Mouse (Mus musculus) granulocyte monocyte progenitor cell, adult 5-6 weeks (primary cell): Measurements from ENCODE around the gene Cpne4. TPM values are rescaled to one million over a fixed set of nuclear protein-coding genes. Genes with fewer than 3 reads are reported as not detected.
A peak's percentile ranks its signal among the peaks of the same experiment; 100 is the strongest.

Experiments used
- ATAC-seq: replicated peaks from 2 replicates; pipeline ENCODE4 v1.8.0; 2016; ENCODE audit warnings: mild to moderate bottlenecking, moderate TSS enrichment, inconsistent platforms; ENCODE audit not compliant: poor library complexity, severe bottlenecking
- total RNA-seq, 2 experiments: library from RNA; stranded (forward) in 1 of 2; stranded (reverse) in 1 of 2; fragments of 200-712, 200-1000 nt in 1 of 2; fragments of >200 nt in 1 of 2; fragmentation: Nextera tagmentation in 1 of 2; gene quantifications; 2 replicates each; pipeline ENCODE4 v1.2.3; 2014 to 2017

Gene Cpne4
- total RNA-seq, 2 experiments from 2014 or later, result not detected

DNA sequence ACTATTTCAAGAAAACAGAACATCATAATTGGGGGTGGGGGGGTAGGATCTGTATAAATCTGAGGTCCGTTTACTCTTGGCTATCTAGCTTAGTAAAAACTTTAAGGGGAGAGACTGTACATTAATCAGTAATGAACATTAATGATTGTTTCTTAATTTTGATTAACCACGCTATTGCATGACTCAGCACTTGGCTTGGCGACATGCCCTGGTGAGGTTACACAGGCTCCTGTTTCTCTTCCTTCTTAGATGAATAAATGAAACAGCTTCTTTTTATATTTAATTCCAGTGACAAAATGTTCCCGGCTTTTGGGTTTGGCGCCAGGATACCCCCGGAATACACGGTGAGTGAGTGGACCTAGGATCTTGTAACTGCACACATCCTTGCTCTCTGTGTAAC, 471.1 kb downstream of the Cpne4 start:
- no peak for ATAC-seq

DNA sequence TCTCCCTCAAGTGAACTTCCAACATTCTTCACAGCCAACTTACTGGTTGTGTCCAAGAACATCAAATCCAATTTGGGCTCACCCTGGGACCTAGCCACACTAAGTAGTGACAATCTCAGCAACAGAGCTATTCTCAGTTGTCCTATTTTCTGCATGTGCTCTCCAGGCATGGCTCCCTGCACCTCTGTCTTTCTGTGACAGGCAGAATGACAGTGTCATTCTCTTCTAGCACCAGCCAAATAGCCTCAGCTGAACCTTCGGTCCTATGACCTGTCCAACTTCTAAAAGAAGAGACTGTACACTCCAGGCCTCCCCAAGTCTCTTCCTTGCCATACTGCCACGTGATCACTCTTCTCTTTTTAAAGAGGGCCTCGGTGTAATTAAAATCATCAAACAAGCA, 481.2 kb downstream of the Cpne4 start:
- no peak for ATAC-seq

DNA sequence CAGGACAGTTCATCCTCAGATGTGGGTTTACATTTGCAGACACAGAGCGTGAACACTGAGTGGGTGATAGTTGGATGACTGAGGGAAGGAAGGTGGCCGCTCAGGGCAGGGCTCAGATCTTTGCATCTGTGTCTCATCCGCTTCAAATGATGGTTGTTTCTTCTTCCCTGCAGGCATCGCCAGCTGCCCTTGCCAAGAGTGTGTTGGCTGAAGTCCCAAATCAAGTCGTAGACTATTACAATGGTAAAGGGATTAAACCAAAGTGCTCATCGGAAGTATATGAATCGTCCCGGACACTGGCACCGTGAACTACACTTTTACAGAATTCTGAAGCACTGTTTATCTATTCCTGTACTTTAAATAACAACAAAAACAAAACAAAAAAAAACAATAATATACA, 485.5 kb downstream of the Cpne4 start:
- no peak for ATAC-seq

GRCm38 (mm10) chr9:105033641-105034040, 486.6 kb downstream of the Cpne4 start:
- no peak for ATAC-seq

DNA sequence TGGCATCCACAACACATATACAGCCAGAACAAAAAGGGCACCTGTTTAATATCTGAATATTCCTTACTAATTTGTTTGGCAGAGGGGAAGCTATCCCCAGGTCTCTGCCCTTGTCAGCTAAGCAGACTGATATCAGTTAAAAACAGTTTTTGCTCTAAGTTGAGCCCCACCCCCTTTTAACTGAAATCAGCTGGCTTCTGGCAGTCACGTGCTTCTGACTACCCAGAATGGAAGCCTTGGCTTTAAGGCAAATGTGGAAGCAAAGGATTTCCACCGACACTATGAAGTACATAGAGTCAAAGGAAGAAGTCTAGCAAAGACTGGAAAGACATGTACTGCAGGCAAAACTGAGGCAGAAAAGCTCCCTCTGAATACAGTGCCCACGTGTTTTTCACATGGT, 490.8 kb downstream of the Cpne4 start:
- no peak for ATAC-seq

GRCm38 (mm10) chr9:105046014-105046413, 498.9 kb downstream of the Cpne4 start:
- no peak for ATAC-seq

DNA sequence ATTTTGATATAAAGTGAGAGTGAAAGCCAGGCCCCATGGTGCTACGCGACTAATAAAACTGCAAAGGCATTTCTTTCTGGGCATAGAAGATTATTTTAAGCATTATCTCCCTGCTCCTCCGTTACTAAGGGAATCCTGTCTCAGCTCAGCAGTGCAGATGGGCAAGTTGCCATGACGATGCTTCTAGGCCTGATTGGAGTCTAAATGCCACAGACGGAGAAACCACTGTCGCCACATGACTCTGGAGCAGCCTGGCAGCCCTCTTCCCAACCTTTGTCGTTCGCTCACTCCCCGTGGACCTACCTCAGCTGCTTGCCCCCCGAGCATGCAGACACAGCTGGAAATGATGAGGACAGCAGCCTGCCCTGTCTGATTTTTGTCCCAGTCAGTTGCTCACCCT, 501.3 kb downstream of the Cpne4 start:
- no peak for ATAC-seq

DNA sequence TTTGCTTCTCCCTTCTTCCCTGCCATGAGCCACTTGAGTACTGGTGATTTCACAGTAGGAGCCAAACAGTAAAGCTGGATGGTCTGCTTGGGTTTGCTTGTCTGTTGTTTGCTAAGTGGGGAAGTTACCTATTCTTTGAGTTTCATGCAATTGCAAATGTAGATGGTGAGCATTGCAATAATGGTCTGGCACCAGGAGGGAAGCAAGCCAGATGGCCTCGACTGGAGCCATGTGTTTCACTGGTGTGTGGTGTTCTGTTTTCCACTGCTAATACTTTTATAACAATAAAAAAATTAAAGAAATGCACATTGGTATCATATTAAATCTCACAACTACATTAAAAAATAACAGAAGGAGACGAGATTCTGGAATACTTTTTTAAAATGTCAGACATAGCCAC, 502.6 kb downstream of the Cpne4 start:
- no peak for ATAC-seq

DNA sequence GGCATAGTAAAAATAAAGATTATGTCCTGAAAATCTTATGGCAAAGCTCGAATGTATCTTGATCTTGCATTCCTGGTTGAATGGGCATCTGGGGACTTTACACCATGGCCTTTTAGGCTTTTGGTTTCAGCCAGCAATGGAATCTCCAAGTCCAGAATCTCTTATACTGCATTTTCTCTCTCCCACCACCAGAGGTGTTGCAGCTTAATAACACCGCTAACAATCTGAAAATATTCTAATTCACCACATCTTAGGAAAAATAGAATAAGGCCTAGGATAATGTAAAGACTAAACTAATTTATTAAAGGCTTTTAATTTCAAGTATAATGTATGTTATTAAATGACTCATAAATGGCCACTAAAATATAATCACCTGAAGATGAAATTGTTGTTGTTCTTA, 503.2 kb downstream of the Cpne4 start:
- ATAC-seq, result no peak

- ATAC-seq, result peak; percentile 98
These were observed 506.1 kb downstream of the Cpne4 start, which contains the start of gene Mrpl3 for GRCm38 (mm10) chr9:105053147-105053557. Gene Mrpl3, plus strand, starts transcription at chr9:105053239.

- peak; percentile 17; the same call in 1 of the 2 replicates for ATAC-seq
These were observed 506.7 kb downstream of the Cpne4 start for GRCm38 (mm10) chr9:105053812-105054211.

DNA sequence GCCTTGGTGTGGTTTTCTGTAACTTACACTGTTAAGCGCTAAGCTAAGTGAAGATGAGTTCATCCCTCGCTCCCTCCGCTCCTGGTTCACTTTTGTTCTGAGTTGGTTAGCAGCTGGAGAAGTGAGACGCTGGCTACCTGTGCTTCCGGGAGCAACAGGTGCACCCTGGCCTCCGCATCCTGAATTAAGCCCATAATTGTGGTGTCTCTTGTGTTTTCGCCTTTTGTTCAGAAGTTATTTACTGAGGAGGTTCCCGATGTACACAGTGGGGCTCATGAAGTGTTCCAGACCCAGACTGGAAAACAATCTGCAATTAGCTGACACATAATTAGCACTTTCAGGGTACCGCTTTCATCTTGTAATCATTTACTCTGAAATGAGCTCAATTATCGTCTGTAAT, 522.0 kb downstream of the Cpne4 start:
- ATAC-seq, result no peak

DNA sequence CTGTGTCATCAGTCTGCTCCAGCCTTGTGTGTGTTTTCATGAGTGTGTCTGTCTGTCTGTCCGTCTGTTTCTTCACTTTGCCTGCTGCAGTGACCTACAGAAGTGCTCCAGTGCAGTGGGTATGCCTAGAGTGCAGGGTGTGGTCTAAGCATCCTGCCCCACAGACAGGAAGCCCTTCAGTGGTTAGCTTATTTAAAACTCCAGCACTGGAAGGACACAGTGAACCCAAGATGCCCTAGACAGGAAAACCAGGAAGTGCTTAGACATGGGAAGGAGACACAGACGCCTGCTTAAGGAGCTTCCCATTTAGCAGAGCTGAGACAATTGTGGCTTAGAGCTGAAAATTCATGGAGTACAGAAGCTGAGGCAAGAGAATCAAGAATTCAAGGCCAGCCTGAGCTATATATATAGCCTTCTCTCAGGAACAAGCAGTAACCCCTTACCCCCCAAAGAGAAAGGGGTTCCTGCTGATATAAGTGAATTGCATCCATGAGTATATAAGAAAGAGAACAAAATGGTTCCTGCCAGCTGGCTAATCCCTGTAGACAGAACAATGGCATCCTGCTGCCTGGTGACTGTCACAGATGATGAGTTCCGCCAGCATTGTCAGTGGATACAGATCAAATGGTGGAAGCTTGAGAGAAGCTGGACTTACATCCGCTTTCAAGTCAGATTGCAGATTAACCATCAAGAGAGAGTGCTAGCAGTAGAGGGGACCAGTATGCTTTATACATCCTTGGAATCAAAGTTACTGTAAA, 526.1 kb downstream of the Cpne4 start:
- no peak for ATAC-seq

GRCm38 (mm10) chr9:105074851-105075250, 527.8 kb downstream of the Cpne4 start:
- no peak for ATAC-seq

- no peak for ATAC-seq
These were observed 529.8 kb downstream of the Cpne4 start for GRCm38 (mm10) chr9:105076756-105077424.

GRCm38 (mm10) chr9:105078460-105078859, 531.4 kb downstream of the Cpne4 start:
- ATAC-seq, result no peak

GRCm38 (mm10) chr9:105080246-105080645, 533.2 kb downstream of the Cpne4 start:
- ATAC-seq, result no peak

Other genes with a start within 250 kb of the Cpne4 start
- gene Acpp, start 209.5 kb upstream of the Cpne4 start, total RNA-seq (2014; fragmentation: Nextera tagmentation), result 1.2 and 4.6 TPM in 2 replicates
- 2.8 and 3.0 TPM in 2 replicates for gene Acpp, start 209.5 kb upstream of the Cpne4 start, total RNA-seq (2017)